Mouse (Mus musculus) megakaryocyte, embryonic 14.5 days (primary cell): Measurements from ENCODE around the gene H2-D1. TPM values are rescaled to one million over a fixed set of nuclear protein-coding genes. Genes with fewer than 3 reads are reported as not detected.
"Not testable (repeated sequence)": the region's sequence is repeated elsewhere in the genome, so short reads cannot be mapped to it uniquely, and the experiment has no call there.

ENCODE experiments used
- H3K27me3 ChIP-seq: replicated peaks from 2 replicates; pipeline ENCODE3; 2012; ENCODE audit warnings: inconsistent platforms
- H3K36me3 ChIP-seq: replicated peaks from 2 replicates; pipeline ENCODE3; 2012; ENCODE audit warnings: low read length, inconsistent platforms, mixed read lengths
- H3K4me1 ChIP-seq: 2 replicates; pipeline ENCODE4 v1.6.1; 2012; ENCODE audit warnings: inconsistent platforms
- H3K4me3 ChIP-seq: replicated peaks from 2 replicates; pipeline ENCODE3; 2012; ENCODE audit warnings: moderate library complexity, mild to moderate bottlenecking, inconsistent platforms
- H3K9me3 ChIP-seq: 2 replicates; pipeline ENCODE4 v1.6.1; 2012; ENCODE audit warnings: inconsistent platforms
- FLI1 ChIP-seq: IDR thresholded peaks from 2 replicates; pipeline ENCODE4 v1.6.1; 2012; ENCODE audit warnings: low read length, inconsistent platforms, mixed read lengths
- GATA1 ChIP-seq: IDR thresholded peaks from 3 replicates; pipeline ENCODE4 v1.6.1; 2012; ENCODE audit warnings: mixed read lengths, low read length, inconsistent platforms, borderline replicate concordance
- polyA plus RNA-seq: library from polyadenylated mRNA; stranded (reverse); fragments of >175 nt; gene quantifications from 2 replicates; pipeline ENCODE4 v1.2.3, GENCODE M21; 2012; ENCODE audit warnings: low replicate concordance; ENCODE audit not compliant: insufficient read depth

Gene H2-D1
- polyA plus RNA-seq, 1 experiment: 362 TPM

DNA sequence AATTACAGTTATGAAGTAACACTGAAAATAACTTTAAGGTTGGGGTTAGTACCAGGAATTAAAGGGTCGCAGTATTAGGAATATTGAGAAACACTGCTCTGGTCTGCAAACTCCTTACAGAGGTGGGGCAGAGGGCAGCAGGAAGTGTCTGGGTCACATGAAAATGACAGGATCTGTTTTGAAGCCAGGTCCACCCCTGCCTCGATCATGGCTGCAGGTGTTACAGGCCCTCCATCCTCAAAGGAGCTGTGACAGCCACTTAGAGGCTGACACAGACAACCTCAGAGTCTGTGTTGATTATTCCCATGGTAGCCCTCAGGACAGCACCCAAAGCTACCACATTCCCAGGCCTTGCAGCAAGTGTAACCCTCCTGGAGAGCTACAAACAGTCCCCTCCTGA lies 40.7 kb downstream of the H2-D1 start:
- peaks cover 57% of the 10 kb centered on the region for H3K27me3 ChIP-seq
- TF ChIP-seq FLI1 (no peak), GATA1 (no peak)
- no peak overlapping the region for H3K4me3 ChIP-seq
- H3K9me3 ChIP-seq: peaks cover 11% of the 10 kb centered on the region
- peaks cover 9% of the 10 kb centered on the region for H3K4me1 ChIP-seq
- peaks cover 2% of the 10 kb centered on the region for H3K36me3 ChIP-seq

DNA sequence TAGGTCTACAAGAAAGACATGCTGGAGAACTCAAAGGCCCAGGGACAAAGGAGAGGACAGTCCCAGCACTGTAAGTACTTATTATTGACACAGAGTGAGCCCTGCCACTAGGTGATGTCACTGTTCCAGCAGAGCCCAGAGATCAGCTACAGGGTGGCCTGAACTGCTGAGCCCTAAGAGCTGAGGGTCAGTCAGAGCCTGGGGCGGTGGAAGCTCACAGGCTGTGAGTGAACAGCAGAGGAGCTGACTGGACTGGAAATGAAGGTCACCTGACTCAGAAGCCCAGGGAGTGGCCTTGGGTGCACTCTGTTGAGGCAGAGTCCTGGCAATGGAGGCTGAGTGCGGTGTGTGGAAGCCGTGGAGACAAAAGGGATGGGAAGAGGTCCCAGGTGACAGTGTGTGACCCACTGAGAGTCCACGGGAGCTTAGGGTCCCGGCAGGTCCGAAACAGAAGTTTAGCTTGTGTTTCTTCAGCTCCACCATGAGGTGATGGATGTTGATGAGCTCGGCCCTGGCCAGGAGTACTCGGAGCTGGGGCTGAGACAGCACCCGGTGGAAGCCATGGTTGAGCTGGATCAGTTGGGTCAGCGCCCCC lies 41.3 kb downstream of the H2-D1 start:
- H3K4me1 ChIP-seq: peaks cover 9% of the 10 kb centered on the region
- peaks cover 60% of the 10 kb centered on the region for H3K27me3 ChIP-seq
- H3K36me3 ChIP-seq: peaks cover 2% of the 10 kb centered on the region
- H3K4me3 ChIP-seq: no peak overlapping the region
- TF ChIP-seq GATA1 (no peak), FLI1 (no peak)
- H3K9me3 ChIP-seq: peaks cover 11% of the 10 kb centered on the region

DNA sequence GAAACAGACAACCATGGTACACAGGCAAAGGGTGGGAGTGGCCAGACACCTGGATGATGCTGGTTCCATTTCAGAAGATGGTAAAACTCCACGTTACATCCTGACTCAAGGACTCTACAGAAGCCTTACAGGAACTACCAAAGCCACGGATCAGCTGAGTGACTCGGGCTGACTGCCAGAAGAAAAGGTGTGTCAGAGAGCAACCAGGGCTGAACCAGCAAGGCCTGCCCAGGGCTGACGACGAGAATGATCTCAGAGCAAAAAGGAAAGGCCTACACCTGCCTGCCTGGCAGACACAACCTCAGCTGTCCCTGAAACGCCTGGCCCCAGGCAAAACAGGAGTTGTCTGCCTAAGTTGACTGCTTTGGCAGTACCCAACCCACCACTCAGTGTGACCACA lies 41.9 kb downstream of the H2-D1 start:
- peaks cover 2% of the 10 kb centered on the region for H3K36me3 ChIP-seq
- no peak for TF ChIP-seq GATA1
- TF ChIP-seq FLI1: no peak
- H3K4me1 ChIP-seq: peaks cover 9% of the 10 kb centered on the region
- no peak overlapping the region for H3K4me3 ChIP-seq
- H3K27me3 ChIP-seq: peaks cover 64% of the 10 kb centered on the region
- H3K9me3 ChIP-seq: peaks cover 11% of the 10 kb centered on the region

DNA sequence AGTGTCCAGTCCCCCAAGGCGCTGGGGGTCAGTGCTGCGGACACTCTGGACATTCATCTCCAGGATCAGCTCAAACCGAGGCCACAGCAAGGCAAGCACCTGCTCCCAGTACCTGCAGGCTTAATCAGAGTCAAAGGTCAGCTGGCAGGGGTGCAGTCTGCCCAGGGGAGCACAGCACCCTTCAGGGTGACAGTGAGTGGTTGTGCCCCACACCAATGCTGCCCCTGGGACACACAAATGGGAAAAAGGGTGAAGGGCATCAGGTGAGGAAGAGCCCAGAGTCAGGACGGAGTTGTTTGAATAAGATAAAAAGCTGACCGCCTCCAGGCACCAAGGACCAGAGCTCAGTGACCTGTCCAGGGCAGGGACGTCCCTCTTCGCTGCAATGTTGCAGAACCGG lies 42.4 kb downstream of the H2-D1 start:
- H3K4me3 ChIP-seq, H3K9me3 ChIP-seq, H3K36me3 ChIP-seq, H3K4me1 ChIP-seq: not testable (repeated sequence)
- H3K27me3 ChIP-seq: peaks cover 62% of the 10 kb centered on the region

Other genes starting within 250 kb of the H2-D1 start
- 0.38 and 0.40 TPM in 2 replicates for gene Vwa7, start 246.2 kb upstream of the H2-D1 start, polyA plus RNA-seq
- gene Sapcd1, start 234.7 kb upstream of the H2-D1 start, polyA plus RNA-seq: 4.1 and 5.4 TPM in 2 replicates
- gene Msh5, start 216.0 kb upstream of the H2-D1 start, polyA plus RNA-seq: 10.5 and 10.9 TPM in 2 replicates
- gene Clic1, start 212.8 kb upstream of the H2-D1 start, polyA plus RNA-seq: 244 and 373 TPM in 2 replicates
- gene Ddah2, start 203.7 kb upstream of the H2-D1 start, polyA plus RNA-seq: 30.5 and 36.5 TPM in 2 replicates
- 14.8 and 15.5 TPM in 2 replicates for gene Ly6g6c, start 197.3 kb upstream of the H2-D1 start, polyA plus RNA-seq
- 53.5 and 66.3 TPM in 2 replicates for gene Mpig6b, start 196.5 kb upstream of the H2-D1 start, polyA plus RNA-seq
- gene Ly6g6e, start 185.8 kb upstream of the H2-D1 start, polyA plus RNA-seq: not detected in 2 replicates
- 79.9 and 106 TPM in 2 replicates for gene Ly6g6d, start 184.7 kb upstream of the H2-D1 start, polyA plus RNA-seq
- 517 and 745 TPM in 2 replicates for gene Ly6g6f, start 177.1 kb upstream of the H2-D1 start, polyA plus RNA-seq
- gene Abhd16a, start 173.5 kb upstream of the H2-D1 start, polyA plus RNA-seq: 211 and 290 TPM in 2 replicates
- gene Ly6g5c, start 154.5 kb upstream of the H2-D1 start, polyA plus RNA-seq: not detected in 2 replicates
- gene Ly6g5b, start 147.3 kb upstream of the H2-D1 start, polyA plus RNA-seq: 0.23 TPM in 1 of 2 replicates, not detected in the other
- 46.5 and 57.4 TPM in 2 replicates for gene Gpank1, start 141.3 kb upstream of the H2-D1 start, polyA plus RNA-seq
- 75.6 and 82.2 TPM in 2 replicates for gene Csnk2b, start 140.7 kb upstream of the H2-D1 start, polyA plus RNA-seq
- 3.2 and 6.1 TPM in 2 replicates for gene D17H6S53E, start 136.4 kb upstream of the H2-D1 start, polyA plus RNA-seq
- gene Apom, start 130.7 kb upstream of the H2-D1 start, polyA plus RNA-seq: not detected in 2 replicates
- 613 and 1,584 TPM in 2 replicates for gene Bag6, start 127.6 kb upstream of the H2-D1 start, polyA plus RNA-seq
- 1,080 and 3,273 TPM in 2 replicates for gene Prrc2a, start 97.8 kb upstream of the H2-D1 start, polyA plus RNA-seq
- 2.5 and 22.3 TPM in 2 replicates for gene Aif1, start 86.7 kb upstream of the H2-D1 start, polyA plus RNA-seq
- gene Lst1, start 74.3 kb upstream of the H2-D1 start, polyA plus RNA-seq: 5.9 and 24.8 TPM in 2 replicates
- 12.1 TPM in 1 of 2 replicates, not detected in the other for gene Ltb, start 68.3 kb upstream of the H2-D1 start, polyA plus RNA-seq
- gene Tnf, start 60.7 kb upstream of the H2-D1 start, polyA plus RNA-seq: 2.9 and 3.5 TPM in 2 replicates
- gene Lta, start 57.4 kb upstream of the H2-D1 start, polyA plus RNA-seq: 0.85 TPM in 1 of 2 replicates, not detected in the other
- gene Gm16181, start 41.9 kb upstream of the H2-D1 start, polyA plus RNA-seq: not detected in 2 replicates
- gene Atp6v1g2, start 29.1 kb upstream of the H2-D1 start, polyA plus RNA-seq: 0.86 TPM in 1 of 2 replicates, not detected in the other
- 31.8 and 57.1 TPM in 2 replicates for gene Nfkbil1, start 26.9 kb upstream of the H2-D1 start, polyA plus RNA-seq
- 83.5 and 158 TPM in 2 replicates for gene Ddx39b, start 21.0 kb upstream of the H2-D1 start, polyA plus RNA-seq
- gene H2-Q1, start 57.7 kb downstream of the H2-D1 start, polyA plus RNA-seq: 1.5 and 7.3 TPM in 2 replicates
- gene H2-Q2, start 79.5 kb downstream of the H2-D1 start, polyA plus RNA-seq: 6.7 TPM in 1 of 2 replicates, not detected in the other
- 13.9 and 46.4 TPM in 2 replicates for gene H2-Q4, start 116.9 kb downstream of the H2-D1 start, polyA plus RNA-seq
- 2.5 and 4.2 TPM in 2 replicates for gene H2-Q6, start 162.1 kb downstream of the H2-D1 start, polyA plus RNA-seq
- 3.2 and 20.1 TPM in 2 replicates for gene H2-Q7, start 176.4 kb downstream of the H2-D1 start, polyA plus RNA-seq
- gene H2-Q10, start 207.4 kb downstream of the H2-D1 start, polyA plus RNA-seq: 0.27 and 2.5 TPM in 2 replicates
- not detected in 2 replicates for gene Pou5f1, start 243.3 kb downstream of the H2-D1 start, polyA plus RNA-seq